Mouse (Mus musculus): ENCODE measurements around the gene Nfic.
A peak's percentile ranks its signal among the peaks of the same experiment; 100 is the strongest.

The Nfic gene

DNA sequence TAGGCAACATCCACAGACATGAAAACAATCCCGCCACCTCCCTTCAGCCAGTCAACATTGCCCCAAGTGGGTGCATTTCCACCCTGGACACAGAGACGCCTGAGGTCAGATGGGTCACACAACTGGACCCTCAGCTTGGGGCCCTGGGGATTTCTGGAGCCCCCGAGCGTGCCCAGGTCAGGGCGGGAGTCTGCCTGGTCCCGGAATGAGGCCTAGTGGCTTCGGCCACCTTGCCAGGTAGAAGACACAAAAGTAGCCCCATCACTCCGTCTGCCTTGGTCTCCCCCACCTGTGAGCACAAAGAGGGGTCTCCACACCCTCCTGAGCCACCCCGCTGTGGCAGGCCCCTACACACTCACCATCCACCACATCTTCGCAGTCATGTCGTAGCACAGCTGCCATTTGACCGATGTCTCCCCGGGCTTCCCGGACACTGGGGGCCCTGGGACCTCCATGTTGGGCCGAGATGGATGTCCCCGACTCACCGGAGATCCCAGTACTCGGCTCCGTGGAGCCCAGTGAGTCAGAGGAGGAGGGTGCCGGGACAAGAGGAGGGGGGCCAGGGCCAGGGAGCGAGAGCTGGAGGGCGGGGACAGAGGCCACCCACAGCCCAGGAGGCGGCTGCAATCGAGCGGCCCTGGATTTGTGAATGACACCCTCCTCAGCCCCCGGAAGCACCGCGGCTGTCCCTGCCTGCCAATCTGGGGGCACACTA lies at the start of gene Nfic:
Nfic (minus strand) TSS at position 455 of the 715 bp plus-strand sequence.
- DNase-seq (ENCODE audit: extremely low read depth, low read depth): no peak

- DNase-seq (ENCODE audit: extremely low read depth, low read depth): no peak
Measured at GRCm38 (mm10) chr10:81502658-81503057, 47.2 kb upstream of the Nfic start.

GRCm38 (mm10) chr10:81501863-81502262 lies 46.4 kb upstream of the Nfic start:
- no peak for DNase-seq (ENCODE audit: extremely low read depth, low read depth)

DNA sequence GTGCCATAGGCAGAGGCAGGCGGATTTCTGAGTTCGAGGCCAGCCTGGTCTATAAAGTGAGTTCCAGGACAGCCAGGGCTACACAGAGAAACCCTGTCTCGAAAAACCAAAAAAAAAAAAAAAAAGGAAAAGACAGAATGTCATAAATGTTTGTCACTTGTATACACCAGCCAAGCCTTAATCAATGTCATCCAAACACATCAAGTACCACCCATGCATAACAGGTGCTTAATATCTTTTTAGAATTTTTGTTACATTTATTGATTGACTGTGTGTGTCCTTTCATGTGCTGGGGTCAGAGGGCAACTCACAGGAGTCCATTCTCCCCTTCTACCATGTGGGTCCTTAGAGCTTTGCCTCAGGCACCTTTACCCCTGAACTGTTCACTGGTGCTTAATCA lies 44.6 kb upstream of the Nfic start, which contains the start of gene S1pr4:
S1pr4 (minus strand) TSS at position 101 of the 400 bp plus-strand sequence.
- no peak for DNase-seq (ENCODE audit: extremely low read depth, low read depth)

DNA sequence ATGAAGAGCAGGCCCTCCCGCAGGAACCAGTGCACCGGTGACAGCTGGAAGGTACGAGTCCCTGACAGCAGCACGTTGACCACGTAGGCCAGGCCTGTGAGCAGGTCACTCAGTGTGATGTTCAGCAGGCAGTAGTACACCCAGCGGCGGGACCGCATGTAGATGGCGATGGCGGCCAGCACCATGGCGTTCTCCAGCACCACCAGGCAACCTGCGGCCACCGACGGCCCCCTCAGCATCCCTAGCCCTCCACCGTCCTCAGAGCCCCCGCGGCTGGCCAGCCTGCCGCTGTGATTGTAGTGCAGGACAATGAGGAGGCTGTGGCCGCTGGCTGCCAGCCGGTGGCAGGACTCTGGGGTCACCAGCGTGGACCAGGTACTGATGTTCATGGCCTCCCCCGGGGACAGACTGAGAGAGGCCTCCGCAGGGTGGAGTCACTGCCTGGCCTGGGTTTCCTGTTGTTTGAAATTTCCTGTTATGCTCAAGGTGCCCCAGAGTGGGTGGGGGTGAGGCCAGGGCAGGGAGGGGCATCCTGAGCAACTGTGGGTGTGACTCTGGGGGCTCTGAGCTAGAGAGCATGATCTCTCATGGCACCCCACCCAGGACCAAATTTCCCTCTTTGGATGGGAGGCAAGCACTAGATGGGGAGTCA lies 43.9 kb upstream of the Nfic start:
- DNase-seq (ENCODE audit: extremely low read depth, low read depth): no peak

DNA sequence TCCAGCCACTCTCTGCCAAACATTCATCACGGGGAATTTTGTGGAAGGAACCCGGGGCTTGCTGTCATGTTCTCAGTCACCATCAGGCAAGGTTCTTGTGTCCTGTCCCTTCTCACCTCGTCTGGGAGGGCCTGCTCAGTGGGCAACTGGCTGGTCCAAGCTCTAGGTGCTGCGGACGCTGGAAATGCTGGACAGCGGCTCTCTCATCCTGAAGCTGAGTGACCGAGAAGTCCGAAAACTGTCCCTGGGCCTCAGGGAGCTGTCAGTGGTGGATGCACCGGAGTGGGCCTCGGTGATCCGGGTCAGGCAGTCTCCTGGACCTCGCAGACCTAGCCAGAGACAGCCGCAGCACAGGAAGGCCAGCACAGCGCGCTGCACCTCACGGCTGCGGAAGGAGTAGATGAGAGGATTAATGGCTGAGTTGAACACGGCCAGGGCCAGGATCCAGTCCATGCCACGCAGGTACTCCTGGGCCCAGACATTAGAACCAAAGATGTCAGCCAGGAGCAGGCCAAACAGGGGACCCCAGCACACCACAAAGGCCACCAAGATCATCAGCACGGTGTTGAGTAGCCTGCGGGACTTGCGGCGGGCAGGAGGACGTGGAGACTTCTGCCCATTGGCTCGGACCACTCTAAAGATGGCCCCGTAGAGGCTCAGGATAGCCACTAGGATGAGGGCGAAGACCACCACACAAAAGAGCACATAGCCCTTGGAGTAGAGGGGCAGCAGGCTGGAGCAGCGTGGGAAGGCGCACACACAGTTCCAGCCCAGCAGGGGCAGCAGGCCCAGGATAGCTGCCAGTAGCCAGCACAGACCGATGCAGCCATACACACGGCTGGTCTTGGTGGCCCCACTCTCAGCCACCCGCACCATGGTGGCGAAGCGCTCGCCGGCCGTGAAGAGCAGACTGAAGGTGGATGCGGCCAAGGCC lies 43.1 kb upstream of the Nfic start:
- no peak for DNase-seq (ENCODE audit: extremely low read depth, low read depth)

DNA sequence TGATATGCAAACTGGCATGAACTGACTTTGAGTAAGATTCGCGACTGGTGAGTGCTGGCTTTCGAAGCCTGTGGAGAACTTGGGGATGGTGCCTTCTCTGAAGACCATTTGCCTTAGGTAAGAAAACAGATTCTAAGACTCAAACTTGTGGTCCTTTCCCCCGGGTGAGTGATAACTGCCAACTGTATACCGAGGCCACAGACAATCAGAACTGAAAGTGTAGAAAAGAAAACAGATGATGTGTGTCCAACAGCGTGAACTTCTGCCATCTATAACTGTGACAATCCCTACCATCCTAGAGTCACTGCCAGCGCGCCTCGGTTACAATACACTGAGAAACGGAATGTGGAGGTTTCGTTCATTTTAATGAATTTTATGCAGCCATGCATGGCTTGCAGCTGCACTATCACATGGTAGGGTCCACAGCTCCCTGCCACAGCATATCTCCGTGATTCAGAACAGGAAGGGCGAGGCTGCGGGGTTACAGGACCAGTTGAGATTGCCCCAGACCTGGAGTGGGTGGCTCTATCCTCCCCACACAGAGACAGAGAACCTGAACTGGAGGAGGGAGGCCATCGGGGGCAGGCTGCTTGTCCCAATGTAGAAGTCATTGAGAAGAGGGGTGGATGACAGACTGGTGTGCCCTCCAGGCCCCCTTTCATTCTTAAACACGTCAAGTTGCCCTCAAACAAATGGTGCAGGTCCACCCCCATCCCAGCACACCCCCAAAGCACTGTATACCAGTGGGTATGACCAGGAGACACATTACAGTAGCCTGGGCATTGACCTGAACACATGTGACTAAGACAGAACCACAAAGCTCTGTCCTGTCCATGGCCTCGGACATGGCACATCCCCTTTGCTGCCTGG lies 42.2 kb upstream of the Nfic start:
- DNase-seq (ENCODE audit: extremely low read depth, low read depth): peak; percentile 67

DNA sequence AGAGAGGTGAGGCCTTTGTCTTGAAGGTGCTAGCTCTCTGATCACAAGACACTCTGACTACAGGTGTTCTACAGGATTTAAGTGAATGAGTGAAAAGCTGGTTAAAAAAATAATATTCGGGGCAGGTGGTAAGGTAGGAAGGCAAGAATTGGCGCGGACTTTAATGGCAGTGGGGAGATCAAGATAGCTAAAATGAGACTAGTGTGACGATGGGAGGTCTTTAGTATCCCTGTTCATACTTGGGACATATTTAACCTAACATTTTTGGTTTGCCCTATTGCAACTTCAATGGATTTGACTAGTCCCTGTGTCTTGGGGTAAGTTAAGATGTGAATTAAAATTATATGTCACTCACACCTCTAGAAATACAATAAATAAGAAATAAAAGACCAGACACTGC lies 41.5 kb upstream of the Nfic start:
- DNase-seq (ENCODE audit: extremely low read depth, low read depth): no peak

DNA sequence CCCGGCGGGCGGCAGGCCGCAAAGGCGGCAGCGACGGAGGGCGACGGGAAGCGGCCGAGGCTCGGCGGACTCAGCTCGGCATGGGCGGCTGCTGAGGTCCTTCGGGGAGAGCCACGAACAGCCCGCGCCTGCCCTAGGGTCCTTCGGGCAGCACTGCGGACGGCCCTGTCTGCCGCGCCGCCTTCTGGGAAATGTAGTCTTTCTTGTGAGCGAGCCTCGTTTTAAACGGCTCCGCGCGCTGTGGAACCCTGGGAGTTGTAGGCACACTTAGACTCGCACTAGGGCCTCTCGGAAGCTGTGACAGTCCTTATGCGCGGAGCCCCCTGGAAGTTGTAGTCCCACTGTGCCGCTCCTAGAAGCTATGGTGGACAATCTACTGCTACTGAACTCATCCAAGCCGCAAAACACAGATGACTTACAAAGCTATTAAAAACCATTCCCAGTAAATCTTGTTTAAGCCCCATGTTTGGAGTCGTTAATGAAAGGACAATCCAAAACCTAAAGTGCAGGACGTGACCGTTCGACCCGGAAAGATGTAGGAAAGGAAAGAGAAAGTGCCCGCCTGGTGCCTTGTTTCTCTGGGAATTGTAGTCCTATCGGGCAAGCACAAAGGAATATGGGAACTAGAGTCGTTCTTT lies 40.9 kb upstream of the Nfic start, which contains the start of gene Ncln:
Ncln (minus strand) TSS at position 129 of the 638 bp plus-strand sequence.
- peak; percentile 97 for DNase-seq (ENCODE audit: extremely low read depth, low read depth)

DNA sequence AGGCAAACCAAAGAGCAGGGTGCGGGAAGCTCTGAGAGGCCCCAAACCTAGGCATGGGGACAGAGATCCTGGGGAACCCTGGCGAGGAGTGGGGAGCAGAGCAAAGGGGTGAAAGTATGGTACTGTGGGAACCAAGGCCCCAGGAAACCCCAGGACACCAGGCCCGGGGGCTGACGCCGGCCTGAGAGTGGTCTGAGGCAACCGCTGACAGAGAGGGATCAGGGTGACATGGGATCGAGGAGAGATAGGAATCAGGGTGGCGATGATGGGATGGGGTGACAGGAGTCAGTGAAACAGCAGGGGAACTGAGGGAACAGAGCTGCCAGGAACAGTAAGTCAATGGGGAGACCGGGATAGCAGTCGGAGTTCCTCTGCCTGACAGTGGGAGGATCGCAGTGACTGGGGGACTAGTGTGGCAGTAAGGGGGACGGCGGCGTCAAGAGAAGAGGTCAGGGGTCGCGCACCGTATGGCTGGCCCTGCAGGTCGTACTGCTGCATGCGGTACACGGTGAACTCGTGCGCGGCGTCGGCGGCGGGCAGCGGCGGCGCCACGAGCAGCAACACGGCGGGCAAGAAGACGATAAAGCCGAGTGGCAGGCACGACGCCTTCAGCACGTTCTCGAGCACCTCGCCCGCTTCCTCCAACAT lies 40.3 kb upstream of the Nfic start:
- DNase-seq (ENCODE audit: extremely low read depth, low read depth): no peak

- no peak for DNase-seq (ENCODE audit: extremely low read depth, low read depth)
Measured at GRCm38 (mm10) chr10:81495151-81495550, 39.7 kb upstream of the Nfic start.

- no peak for DNase-seq (ENCODE audit: extremely low read depth, low read depth)
Measured at GRCm38 (mm10) chr10:81494260-81495041, 39.0 kb upstream of the Nfic start.

DNA sequence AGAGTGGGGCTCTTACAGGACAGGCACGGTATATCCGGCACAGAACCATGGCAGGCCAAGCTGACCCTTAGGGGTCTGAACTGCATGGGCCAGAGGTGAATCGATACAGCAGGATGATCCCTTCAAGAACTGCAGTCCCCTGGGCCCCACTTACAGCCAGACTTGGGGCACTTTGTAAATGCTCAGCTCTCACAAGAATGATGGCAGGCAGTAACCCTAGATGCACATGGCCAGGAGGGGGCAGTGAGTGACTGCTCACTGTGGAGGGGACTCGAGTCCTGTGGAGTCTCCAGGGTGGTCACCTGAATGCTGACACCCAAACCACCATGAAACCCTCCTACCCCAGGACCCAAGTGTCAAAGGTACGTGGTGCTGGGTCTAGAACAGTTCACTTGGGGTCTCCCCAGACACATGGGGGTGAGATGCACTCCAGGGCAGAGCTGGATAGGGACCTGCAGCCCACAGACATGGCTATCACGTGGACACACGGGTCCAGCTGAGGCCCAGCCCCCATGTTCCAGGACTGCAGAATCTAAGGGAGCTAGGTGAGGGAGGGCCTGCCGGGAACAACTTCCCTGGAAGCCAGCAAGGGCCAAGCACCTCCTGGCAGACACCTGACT lies 38.3 kb upstream of the Nfic start:
- DNase-seq (ENCODE audit: extremely low read depth, low read depth): no peak

DNA sequence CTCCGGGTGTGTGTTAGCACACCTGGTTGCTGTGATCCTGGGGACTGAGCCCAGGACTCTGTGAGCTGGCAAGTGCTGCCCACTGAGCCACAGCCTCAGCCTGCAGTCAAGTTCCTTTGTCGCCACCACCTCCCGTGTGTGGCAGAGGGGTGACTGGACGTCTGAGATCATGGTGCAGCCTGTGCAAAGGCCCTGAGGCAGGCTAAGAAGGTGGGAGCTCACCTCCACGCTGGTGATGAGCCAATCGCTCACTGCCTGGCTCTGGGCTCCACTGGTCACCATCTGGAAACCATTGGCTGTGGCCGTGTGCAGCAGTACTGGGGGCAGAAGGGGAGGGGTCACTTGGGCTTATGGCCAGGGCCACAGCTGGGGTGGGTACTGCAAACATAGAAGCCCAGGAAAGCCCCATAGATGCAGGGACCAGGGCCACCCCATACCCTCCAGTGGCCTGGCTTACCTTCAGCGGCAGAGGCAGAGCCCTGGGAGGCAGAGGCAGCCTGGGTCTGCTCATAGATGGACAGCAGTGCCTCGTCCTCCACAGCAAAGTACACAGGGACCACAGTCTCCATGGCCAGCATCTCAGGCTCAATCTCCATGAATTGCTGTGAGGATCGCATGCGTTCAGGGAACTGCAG lies 37.3 kb upstream of the Nfic start:
- DNase-seq (ENCODE audit: extremely low read depth, low read depth): no peak

DNA sequence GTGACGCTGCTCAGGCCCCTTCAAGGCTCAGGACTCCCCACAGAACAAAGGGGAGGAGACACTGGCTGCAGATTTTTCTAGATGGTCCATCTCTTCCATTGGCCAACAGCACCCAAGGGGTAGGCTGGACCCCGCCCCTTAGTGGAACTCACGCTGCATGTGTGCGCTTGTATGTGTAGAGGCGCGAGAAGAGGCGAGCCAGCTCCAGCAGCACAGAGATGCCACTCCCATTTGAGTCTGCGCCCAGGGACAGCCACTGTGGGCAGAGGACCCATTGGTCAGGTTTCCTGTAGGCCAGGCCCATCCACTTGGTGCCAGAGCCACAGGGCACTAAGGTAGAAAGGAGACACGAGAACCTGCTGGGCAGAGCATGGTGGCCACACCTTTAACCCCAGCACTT lies 35.6 kb upstream of the Nfic start:
- DNase-seq (ENCODE audit: extremely low read depth, low read depth): no peak

DNA sequence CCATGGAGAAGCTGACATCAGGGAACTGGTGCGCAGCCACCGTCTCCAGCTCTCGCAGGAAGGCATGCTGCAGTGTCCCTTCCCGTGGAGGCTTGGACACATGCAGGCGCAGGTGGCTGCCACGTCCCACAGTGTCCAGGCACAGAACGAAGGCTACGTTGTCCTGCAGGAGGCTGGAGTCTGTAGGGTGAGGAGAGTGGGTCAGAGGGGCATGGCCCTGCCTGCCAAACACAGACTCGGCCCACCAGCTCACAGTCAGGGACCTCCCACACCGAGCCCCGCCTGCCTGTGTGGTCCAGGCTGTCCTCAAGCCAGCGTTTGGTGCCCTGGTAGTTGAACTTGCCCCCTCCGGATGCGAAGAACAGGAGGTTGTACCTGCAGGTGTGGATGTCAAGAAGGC lies 34.5 kb upstream of the Nfic start:
- DNase-seq (ENCODE audit: extremely low read depth, low read depth): no peak

DNA sequence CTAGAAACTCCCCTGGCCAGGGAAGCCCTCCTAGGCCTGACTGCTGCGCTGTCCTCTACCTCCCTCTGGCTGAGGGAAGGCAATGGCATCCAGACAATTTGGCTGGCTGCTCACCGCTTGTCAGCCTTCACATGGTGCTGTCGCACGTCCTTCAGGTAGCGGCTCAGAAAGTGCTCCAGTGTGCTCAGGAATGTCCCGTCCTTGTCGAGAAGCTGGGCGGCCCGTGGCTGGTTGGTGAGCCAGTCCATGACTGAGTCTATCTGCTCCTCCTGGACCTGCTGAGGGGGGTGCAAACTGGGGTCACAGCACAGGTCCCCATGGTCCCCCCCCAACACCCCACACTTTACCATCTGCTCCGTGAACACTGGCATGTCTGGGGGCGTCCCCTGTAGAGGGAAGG lies 32.6 kb upstream of the Nfic start:
- no peak for DNase-seq (ENCODE audit: extremely low read depth, low read depth)

- no peak for DNase-seq (ENCODE audit: extremely low read depth, low read depth)
Measured at GRCm38 (mm10) chr10:81486496-81486895, 31.1 kb upstream of the Nfic start.

Measured in MEL-GATA-1-ER (cell line).